Mouse (Mus musculus) ES-Bruce4 (cell line): ENCODE measurements around the gene Vps25.

ENCODE experiments used
- CTCF ChIP-seq: IDR thresholded peaks from one replicate; pipeline ENCODE4 v1.8.1; 2011; ENCODE audit warnings: low read depth, low read length
- POLR2A ChIP-seq: IDR thresholded peaks from one replicate; pipeline ENCODE4 v1.8.1; 2011; ENCODE audit warnings: low read length; ENCODE audit not compliant: insufficient read depth

- TF ChIP-seq CTCF = no peak
- no peak for TF ChIP-seq POLR2A
These were observed 8.4 kb upstream of the Vps25 start for GRCm38 (mm10) chr11:101245071-101245470.
